Mouse (Mus musculus) adrenal gland, postnatal 36 days (tissue): ENCODE data around the gene Pskh1. TPM values are rescaled to one million over a fixed set of nuclear protein-coding genes. Genes with fewer than 3 reads are reported as not detected.
A peak's percentile ranks its signal among the peaks of the same experiment; 100 is the strongest.

ENCODE experiments used
- DNase-seq, 2 experiments: peaks; one replicate each; pipeline ENCODE4 v3.0.0; 2021; ENCODE audit warnings: mixed read lengths in 1 of 2
- long read RNA-seq, 2 experiments: library from polyadenylated mRNA; stranded (forward); transcript quantifications; one replicate each; pipeline ENCODE4 v2.0.0; 2021; ENCODE audit warnings: borderline sequencing depth in 2 of 2
- total RNA-seq, 2 experiments: library from RNA; stranded (reverse); gene quantifications; 2 replicates each; pipeline ENCODE4 v1.2.3; 2021

Gene Pskh1
- total RNA-seq = 10 to 100 TPM; 29.0 to 33.1 TPM
- long read RNA-seq, experiment 1, transcript Pskh1-201 (3 exons, 3,255 nt) = major isoform, 12 of 35 reads
- long read RNA-seq, experiment 1, partial matches to known transcripts = 23 of 35 reads
- long read RNA-seq, experiment 1, other reads (novel, unspliced or antisense) = 0 of 35 reads
- long read RNA-seq, experiment 2, transcript Pskh1-201 (3 exons, 3,255 nt) = major isoform, 6 of 6 reads
- long read RNA-seq, experiment 2, partial matches to known transcripts = 0 of 6 reads
- long read RNA-seq, experiment 2, other reads (novel, unspliced or antisense) = 0 of 6 reads

DNA sequence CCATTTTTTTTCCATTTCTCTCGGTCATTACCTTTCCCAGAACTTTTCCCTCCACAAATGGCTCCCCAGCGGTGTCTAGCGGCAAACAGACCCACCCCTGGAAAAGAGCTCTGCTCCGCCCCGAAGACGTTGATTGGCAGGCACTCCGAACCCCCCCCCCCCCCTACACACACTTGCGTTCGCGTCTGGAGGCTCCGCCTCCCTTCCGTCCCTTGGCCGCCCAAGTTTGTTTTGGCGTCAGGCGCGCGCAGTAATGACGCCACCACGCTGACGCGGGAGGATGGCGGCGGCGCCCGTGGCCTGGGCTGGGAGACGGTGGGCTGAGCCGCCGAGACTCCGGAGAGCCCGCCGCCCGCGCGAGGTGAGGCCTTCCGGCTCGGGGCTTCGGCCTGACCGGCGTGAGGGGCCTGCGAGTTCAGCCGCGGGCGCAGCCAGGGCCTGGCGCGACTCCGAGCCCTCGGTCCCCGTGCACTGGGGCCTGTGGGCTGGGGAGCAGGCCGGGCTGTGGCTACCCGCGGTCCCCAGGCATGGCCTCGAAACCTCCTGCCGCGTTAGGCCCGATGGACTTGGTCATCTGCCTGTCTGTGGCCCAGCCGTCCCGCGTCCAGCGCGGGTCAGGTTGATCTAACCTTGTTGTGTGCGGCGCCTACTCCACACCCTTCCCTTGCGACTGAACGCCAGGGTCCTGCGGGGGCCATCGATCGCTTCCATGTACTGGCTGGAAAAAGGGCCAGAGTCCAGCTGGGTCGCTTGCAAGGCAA is at the start of gene Pskh1:
Gene Pskh1, plus strand, starts transcription at position 262 of the 761 bp plus-strand sequence.
- peak; percentile 94 for DNase-seq

DNA sequence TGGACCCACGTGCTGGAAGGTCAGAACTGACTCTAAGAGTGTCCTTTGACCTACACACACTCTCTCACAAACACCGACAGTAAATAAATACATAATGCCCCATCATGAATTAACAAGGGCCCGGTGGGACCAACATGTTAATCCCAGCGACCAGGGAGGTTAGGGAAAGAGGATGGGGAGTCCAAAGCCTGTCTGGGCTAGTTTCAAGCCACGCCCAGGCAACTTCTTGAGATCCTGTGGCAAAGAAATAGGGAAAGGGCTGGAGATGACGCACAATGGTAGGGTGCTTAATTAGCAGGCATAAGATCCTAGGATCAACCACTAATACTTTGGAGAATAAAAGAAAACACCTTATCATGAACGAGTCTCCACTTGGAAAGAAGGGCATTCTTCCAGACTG is 49.6 kb upstream of the Pskh1 start:
- no peak for DNase-seq

DNA sequence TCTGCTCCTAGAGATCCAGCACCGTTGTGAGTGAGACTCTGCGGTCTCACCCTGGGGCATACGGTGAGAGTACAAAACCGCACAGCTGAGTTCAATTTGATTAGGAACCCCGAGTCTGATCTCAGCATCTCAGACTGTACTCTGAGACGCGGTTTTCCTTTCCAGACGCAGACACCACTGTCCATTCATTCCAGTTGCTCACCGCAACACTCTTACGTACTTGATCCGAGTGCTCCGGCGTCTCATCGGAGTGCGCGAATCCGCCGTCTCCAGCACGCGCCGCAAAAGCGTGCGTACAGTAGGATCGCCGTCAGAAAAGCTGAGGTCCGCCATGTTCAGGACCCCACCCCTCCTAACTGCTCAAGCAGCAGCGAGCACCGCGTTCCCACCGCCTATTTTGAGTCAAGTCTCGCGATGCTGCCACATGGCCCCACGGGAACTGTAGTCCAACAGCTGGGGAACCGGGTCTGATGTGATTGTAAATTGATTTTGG is 48.5 kb upstream of the Pskh1 start:
- peak; percentile 90 to 92 for DNase-seq

DNA sequence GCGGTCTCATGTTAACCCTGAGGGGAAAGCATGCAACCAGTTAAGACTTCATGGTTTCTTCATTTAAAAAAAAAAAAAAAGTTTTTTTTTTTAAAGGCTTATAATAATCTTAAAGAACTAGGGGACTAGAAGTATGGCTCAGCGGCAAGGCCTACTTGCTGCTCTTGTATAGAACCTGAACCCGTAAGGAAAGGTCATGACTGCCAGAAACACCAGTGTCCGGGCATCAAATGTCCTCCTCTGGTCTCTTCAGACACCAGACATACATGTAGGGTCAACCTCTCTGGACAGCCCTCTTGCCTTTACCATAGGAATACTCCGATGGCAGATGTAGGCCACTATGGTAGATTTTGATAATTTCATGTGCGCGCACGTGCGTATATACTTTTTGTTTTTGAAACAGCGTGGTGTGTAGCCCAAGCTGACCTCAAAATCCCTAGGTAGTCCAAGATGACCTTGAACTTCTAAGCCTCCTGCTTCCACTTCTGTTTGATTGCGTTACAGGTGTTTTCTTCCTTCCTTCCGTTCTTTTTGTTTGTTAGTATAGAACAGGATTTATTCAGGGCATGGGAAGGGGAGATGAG is 48.0 kb upstream of the Pskh1 start:
- no peak for DNase-seq

DNA sequence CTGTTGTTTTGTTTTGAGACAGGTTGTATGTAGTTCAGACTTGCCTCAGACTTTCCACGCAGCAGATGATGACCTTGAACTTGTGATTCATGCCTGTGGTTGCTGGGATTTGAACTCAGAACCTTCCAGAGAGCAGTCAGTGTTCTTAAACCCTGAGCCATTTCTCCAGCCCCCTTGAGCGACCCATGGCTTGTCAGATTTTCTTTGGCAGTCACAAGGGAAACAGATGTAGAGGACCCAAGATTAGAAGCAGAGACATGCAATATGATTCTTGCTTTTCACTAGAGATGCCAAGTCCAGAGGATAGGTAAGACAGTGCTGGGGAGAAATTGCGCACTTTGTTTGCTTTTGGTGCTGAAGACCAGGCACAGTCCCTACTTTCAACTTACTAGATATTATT is 47.1 kb upstream of the Pskh1 start, which contains the start of gene Cenpt:
Gene Cenpt, minus strand, starts transcription at position 101 of the 400 bp plus-strand sequence.
- DNase-seq = no peak

DNA sequence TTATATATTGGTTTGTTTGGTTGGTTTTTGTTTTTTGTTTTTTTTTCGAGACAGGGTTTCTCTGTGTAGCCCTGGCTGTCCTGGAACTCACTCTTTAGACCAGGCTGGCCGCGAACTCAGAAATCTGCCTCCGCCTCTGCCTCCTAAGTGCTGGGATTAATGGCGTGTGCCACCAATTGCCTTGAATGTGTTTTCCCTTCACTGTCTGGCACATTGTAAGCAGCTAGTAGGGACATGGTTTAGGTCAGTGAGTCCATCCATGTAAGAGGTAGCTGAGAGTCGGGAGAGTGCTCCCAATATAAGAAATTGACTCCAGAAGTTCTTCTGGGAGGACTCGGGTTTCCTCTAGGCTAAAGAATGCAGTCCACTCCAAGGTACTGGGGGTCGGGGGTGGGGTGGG is 45.9 kb upstream of the Pskh1 start:
- DNase-seq = no peak

DNA sequence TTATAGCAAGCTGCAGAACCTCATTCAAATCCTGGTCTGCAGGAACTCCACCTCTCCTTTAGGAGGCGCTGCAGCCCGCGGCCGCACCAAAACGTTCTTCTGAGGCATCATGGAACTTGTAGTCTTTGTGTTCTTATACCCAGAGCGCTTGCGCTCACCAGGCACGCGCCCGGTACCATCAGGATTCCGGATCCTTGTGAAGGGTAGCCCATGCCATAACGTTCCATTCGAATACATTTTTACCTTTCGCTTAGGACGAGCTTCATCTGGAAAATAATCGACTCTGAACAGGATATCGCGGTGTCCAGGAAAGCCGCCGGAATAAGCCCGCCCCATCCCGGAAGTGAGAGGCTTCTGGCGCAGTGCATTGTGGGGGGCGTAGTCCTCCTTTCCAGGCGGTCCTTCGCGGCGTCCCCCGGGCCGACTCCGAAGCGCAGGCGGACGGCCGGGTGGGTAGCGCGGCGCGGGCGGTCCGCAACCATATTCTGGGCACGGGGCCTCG is 45.5 kb upstream of the Pskh1 start, which contains the start of gene Thap11:
Gene Thap11, plus strand, starts transcription at position 418 of the 502 bp plus-strand sequence.
- peak; percentile 94 to 96 for DNase-seq

DNA sequence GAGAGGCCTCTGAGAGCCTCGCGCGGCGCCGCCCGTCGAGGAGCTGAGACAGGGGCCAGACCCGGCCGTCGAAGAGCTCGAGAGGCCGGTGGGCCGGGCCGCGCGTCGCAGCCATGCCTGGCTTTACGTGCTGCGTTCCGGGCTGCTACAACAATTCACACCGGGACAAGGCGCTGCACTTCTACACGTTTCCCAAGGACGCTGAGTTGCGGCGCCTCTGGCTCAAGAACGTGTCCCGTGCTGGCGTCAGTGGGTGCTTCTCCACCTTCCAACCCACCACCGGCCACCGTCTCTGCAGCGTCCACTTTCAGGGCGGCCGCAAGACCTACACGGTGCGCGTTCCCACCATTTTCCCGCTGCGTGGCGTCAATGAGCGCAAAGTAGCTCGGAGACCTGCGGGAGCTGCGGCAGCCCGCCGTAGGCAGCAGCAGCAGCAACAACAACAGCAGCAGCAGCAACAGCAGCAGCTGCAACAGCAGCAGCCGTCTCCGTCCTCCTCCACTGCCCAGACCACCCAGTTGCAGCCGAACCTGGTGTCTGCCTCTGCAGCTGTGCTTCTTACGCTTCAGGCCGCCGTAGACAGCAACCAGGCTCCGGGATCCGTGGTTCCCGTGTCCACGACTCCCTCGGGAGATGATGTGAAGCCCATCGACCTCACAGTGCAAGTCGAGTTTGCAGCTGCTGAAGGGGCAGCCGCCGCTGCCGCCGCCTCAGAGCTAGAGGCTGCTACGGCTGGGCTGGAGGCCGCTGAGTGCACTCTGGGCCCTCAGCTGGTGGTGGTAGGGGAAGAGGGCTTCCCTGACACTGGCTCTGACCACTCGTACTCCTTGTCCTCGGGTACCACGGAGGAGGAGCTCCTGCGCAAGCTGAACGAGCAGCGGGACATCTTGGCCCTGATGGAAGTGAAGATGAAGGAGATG is 44.7 kb upstream of the Pskh1 start:
- DNase-seq = peak; percentile 64 to 71

DNA sequence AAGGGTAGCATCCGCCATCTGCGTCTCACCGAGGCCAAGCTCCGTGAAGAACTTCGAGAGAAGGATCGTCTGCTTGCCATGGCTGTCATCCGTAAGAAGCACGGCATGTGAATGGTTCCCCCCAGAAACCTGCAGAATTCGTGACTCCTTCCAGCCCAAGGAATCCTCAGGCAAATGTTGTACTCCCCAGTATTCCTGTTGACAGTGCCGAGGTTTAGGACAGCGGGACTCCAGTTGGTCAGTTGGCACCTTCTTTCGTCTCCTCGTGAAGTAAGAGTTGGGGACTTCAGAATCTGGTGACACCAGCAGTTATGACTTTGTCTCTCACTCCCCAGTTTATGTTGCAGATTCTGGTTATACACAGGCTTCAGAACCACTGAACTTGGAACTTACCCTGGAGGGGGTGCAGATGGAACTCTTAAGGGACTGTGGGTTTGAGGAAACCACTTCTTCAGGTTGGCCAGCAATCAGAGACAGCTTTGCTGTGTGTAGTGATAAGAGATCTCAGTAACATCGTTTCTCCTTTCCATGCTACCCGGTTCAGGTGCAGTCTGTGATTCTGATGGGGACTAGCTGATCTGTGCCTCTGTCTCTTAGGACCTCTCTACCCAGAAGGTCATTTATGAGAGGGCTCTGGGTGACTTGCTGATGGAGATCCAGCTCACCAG is 43.9 kb upstream of the Pskh1 start:
- no peak for DNase-seq

DNA sequence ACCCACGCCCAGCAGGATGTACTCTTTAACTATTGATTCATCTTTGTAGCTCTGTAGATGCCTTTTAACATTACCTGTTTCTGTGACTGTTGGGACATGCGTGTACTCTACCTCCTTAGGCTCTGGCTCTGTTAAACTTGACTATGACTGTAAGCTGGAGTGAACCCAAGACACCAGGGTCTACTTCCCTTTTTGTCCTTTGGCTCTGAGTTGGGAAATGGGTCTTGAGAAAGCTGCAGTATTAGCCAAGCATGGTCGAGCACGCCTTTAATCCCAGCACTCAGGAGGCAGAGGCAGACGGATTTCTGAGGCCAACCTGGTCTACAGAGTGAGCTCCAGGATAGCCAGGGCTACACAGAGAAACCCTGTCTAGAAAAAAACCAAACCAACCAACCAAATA is 41.7 kb upstream of the Pskh1 start:
- DNase-seq = no peak

DNA sequence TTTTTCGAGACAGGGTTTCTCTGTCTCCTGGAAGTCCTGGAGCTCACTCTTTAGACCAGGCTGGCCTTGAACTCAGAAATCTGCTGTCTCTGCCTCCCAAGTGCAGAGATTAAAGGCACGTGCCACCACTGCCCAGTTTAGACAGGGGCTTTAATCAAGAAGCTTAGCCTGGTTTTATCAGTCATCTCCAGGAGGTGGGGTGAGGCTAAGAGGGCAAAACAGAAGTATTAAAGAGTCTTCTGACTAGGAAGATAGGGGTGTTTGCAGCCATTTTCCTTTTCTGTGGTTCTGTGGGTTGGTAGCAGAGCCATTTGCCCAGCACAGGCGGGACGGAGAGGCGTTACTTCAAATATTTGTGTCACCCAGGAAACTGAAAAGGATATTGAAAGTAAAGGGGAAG is 40.9 kb upstream of the Pskh1 start:
- no peak for DNase-seq

DNA sequence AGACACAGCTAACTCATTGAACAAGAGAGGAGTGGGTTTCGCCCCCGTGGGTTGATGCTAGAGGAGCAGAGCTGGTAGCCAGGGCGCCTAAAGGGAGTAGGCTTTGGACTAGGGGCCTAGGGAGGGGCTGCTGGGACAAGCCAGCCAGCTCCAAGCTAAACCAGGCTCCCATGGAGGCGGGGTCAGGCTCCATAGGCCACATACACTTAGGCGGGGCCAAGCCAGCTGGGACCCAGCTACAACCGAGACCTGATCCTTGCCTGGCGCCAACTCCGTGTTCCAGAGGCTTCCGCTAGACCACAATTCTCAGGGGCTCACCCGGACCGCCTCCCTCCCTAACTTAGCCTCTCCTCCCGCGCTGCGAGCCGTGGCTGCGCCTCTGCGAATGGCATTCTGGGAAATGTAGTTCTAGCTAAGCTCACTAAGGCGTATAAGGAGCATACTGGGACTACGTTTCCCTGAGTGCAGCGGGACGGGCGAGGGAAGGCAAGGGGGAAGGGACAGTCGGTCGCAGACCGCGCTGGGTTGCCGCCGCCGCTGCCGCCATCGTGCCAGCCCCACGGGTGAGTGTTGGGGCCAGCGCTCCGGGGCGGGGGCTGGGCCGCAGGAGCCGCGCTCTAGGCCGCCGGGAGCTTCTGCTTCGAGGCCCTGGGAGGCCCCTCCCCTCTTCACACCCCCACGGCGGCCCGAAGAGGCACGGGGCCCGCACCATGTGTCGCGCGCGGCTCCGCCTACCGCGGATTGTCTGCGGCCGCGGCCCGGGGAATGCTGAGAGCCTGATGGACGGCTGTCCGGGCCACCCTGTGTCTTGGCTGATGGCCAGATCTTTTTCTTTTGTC is 39.9 kb upstream of the Pskh1 start, which contains the start of gene Nutf2:
Gene Nutf2, plus strand, starts transcription at position 438 of the 839 bp plus-strand sequence.
- peak; percentile 95 to 96 for DNase-seq

DNA sequence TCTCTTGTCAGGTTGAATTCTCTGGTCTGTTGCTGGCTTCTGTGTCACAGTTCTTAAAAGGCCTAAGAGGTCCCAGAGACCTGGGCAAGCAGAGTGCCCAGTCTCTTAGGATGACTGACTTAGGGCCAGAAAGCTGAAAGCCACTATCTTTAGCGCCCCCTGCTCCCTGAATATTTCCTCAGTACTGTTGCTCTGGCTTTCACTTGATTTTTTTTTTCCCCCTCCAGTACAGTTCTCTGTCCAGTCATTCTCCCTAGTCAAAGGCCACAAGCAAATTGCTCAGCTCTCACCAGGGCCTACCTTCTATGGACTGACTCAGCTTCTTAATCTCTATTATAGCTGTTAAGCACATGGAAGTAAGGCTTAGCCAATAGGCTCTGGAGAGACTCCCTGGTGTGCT is 38.3 kb upstream of the Pskh1 start:
- DNase-seq = peak in 1 of 2 experiments; percentile 44

DNA sequence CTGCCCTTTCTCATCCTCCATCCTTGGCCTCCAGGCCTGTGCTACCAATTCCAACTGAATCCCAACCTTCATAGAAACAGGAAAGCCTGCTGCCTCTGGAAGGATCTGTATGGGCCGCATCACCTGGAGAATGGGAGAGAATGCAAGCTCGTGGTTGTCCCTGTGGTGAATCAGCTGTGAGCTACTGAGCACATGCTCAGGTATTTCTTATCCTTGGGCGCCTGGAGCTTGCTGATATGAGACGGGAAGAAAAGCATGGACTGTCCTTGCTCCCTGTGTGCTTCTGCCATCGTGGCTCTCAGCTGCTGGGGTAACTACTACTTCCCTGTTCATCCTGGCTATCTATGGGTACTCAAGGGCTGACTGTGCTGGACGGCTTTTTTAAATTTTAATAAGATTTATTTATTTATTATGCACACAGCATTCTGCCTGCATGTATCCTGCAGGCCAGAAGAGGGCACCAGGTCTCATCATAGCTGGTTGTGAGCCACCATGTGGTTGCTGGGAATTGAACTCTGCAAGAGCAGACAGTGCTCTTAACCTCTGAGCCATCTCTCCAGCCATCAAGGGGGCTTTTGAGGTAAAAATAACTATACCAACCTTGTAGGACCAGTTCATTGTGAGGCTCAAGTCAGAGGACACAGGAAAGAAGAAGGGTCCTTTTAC is 33.7 kb upstream of the Pskh1 start:
- DNase-seq = no peak

DNA sequence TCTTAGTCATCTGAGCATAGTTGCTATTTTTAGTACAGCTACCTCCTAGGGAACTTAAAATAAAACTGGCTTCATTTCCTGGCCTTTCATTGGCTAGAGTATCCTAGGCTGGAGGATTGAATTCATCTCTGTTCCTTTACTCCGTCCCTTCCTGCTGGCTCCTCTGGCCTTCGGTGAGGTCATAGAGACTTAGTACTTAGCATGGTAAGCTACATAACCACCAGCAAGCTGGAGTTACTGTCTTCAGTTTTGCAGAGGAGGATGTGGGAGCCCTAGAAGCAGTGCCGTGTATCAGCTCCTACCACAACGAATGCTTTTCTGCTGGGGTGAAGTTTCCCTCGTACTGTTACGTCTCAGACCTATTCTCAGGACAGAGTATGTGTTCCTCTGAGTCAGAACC is 25.9 kb upstream of the Pskh1 start:
- no peak for DNase-seq

DNA sequence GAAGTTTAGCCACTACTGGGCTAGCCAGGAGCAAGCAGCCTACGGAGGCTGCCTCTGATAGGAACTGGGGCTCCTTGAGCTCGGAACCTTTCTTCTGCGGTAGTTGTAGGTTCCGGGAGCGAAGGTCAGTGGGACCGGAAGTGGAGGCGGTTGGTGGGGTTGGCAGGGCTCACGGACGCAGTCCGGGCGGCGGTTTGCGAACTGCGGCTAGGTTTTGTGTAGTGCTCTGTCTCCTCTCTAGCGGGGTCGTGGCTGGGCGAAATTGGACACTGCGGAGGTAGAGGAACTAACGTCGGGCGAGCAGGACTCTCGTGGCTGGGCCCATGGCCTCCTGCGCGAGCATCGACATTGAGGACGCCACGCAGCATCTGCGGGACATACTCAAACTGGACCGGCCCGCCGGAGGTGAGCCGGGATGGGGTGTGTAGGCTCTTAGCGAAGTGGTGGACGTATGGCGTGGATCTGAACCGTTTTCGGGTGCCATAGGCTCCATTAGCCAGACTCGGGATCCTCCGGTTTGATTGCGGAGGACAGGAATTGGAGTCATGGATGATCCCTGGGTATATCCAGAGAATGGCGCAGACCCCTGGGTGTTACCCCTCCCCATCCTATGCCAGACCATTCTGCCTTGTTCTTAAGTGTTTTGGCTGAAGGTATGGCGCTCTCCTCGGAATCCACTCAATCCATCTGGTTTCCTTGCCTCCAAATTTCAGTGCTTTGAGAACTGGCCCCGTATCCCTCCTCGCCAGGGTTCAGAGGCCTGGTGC is 19.3 kb upstream of the Pskh1 start, which contains the start of gene Edc4:
Gene Edc4, plus strand, starts transcription at position 128 of the 767 bp plus-strand sequence.
- DNase-seq = peak; percentile 85 to 88

DNA sequence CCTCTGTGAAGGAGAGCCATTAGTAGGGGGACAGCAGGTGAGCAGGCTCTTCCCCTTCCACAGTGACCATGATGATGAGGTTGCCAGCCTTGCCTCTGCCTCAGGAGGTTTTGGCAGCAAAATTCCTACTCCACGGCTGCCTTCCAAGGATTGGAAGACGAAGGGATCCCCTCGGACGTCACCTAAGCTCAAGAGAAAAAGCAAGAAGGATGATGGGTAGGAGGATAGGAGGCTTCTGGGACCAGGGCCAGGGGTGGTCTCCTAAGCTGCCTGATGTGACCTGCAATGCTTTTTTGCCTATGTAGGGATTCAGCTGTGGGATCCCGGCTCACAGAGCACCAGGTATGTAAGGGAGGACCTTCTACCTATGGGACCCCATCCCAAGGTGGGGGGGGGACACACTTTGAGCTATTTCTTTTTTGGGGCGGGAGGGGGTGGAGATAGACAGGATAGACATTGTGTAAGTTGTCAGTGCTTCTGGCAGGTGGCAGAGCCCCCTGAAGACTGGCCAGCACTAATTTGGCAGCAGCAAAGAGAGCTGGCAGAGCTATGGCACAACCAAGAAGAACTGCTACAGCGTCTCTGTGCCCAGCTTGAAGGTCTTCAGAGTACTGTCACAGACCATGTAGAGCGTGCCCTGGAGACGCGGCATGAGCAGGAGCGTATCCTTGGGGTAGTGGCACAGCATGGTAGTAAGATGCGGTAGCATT is 10.3 kb upstream of the Pskh1 start:
- DNase-seq = no peak

DNA sequence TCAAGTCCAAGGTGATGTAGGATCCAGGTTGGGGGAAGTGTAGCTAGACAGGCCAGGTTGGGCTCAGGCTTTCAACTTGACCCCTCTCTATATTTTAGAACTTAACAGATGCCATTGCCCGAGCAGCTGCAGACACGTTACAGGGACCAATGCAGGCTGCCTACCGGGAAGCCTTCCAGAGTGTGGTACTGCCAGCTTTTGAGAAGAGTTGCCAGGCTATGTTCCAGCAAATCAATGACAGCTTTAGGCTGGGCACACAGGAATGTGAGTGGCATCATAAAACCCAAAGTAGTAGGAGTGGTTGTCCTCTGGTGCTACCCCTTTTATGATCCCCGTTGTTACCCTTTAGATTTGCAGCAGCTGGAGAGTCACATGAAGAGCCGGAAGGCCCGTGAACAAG is 9.4 kb upstream of the Pskh1 start:
- DNase-seq = no peak
